Mouse (Mus musculus) left cerebral cortex, adult 2 months (tissue): ENCODE measurements around the gene Rabl3. TPM values are rescaled to one million over a fixed set of nuclear protein-coding genes. Genes with fewer than 3 reads are reported as not detected.

Source experiments
- DNase-seq, 2 experiments: peaks; one replicate each; pipeline ENCODE4 v3.0.0; 2021 to 2022; ENCODE audit warnings: low spot score in 2 of 2, mixed read lengths in 1 of 2; ENCODE audit errors: extremely low spot score in 1 of 2
- H3K27ac ChIP-seq: fragments of 200-600 bp; 2 replicates; pipeline ENCODE4 v1.8.1; 2022
- H3K4me3 ChIP-seq: fragments of 200-600 bp; 2 replicates; pipeline ENCODE4 v1.8.1; 2022
- CTCF ChIP-seq: fragments of 200-600 bp; IDR thresholded peaks from 2 replicates; pipeline ENCODE4 v1.8.1; 2022; ENCODE audit warnings: antibody characterized with exemption, mild to moderate bottlenecking, moderate library complexity
- intact Hi-C: fragments of 180-260 bp; cut with DNase I; formaldehyde crosslinking; loops from one replicate; pipeline ENCODE4 v1.15.1; 2025
- total RNA-seq, 2 experiments: library from RNA; stranded (reverse); gene quantifications; 2 replicates each; pipeline ENCODE4 v1.2.3; 2021

Rabl3 gene
- total RNA-seq, 2 experiments from 2014 or later, result 7.3 to 10.5 TPM

- no peak for TF ChIP-seq CTCF
- intact Hi-C loops, result no loop called here
- Histone ChIP-seq H3K27ac (no peak overlapping the region), H3K4me3 (no peak overlapping the region)
- no peak for DNase-seq
These were observed 19.3 kb upstream of the Rabl3 start for GRCm38 (mm10) chr16:37520190-37521040.

- no peak overlapping the region for H3K4me3 ChIP-seq
- DNase-seq, result no peak
- intact Hi-C loops, result no loop called here
These were observed 17.5 kb upstream of the Rabl3 start for GRCm38 (mm10) chr16:37522100-37522697.

GRCm38 (mm10) chr16:37525121-37525520 lies 14.6 kb upstream of the Rabl3 start:
- Histone ChIP-seq H3K4me3 (no peak overlapping the region), H3K27ac (no peak overlapping the region)
- DNase-seq, result no peak
- TF ChIP-seq CTCF, result no peak
- intact Hi-C loops, result no loop called here

More at GRCm38 (mm10) chr16:37522100-37522697, 17.5 kb upstream of the Rabl3 start:
- no peak for TF ChIP-seq CTCF
- H3K27ac ChIP-seq, result no peak overlapping the region

GRCm38 (mm10) chr16:37526688-37527223 lies 12.9 kb upstream of the Rabl3 start:
- Histone ChIP-seq H3K27ac (no peak overlapping the region), H3K4me3 (no peak overlapping the region)
- TF ChIP-seq CTCF, result no peak
- intact Hi-C loops, result no loop called here
- no peak for DNase-seq

- no peak overlapping the region for H3K4me3 ChIP-seq
- H3K27ac ChIP-seq, result no peak overlapping the region
- DNase-seq, result no peak
- intact Hi-C loops, result no loop called here
- TF ChIP-seq CTCF, result no peak
These were observed 9.5 kb upstream of the Rabl3 start for GRCm38 (mm10) chr16:37530170-37530569.

- intact Hi-C loops, result loop anchor here (1.0 kb wide), 1 partner anchor 85 kb away; no protein-coding TSS in a partner anchor
- no peak for TF ChIP-seq CTCF
- DNase-seq, result no peak
- H3K27ac ChIP-seq, result no peak overlapping the region; the same call in 1 of the 2 replicates
- H3K4me3 ChIP-seq, result no peak overlapping the region
These were observed 7.6 kb upstream of the Rabl3 start for GRCm38 (mm10) chr16:37532046-37532445.

GRCm38 (mm10) chr16:37533369-37534068 lies 6.2 kb upstream of the Rabl3 start:
- no peak overlapping the region for H3K4me3 ChIP-seq
- TF ChIP-seq CTCF, result no peak
- intact Hi-C loops, result no loop called here
- peak overlapping the region; percentile 77 for H3K27ac ChIP-seq
- no peak for DNase-seq

GRCm38 (mm10) chr16:37539240-37539610 lies 460 bp upstream of the Rabl3 start:
- DNase-seq, result no peak
- TF ChIP-seq CTCF, result no peak
- intact Hi-C loops, result loop anchor here (1.0 to 5.0 kb wide), 4 partner anchors 46 to 143 kb away; partner anchors contain the start of gene Ndufb4

GRCm38 (mm10) chr16:37540776-37541175 lies 1.1 kb downstream of the Rabl3 start:
- Histone ChIP-seq H3K27ac (no peak overlapping the region; the same call in 1 of the 2 replicates), H3K4me3 (no peak overlapping the region)
- intact Hi-C loops, result no loop called here
- DNase-seq, result no peak
- no peak for TF ChIP-seq CTCF

More at GRCm38 (mm10) chr16:37539240-37539610, 460 bp upstream of the Rabl3 start:
- H3K4me3 ChIP-seq, result peak overlapping the region; percentile 89
- H3K27ac ChIP-seq, result peak overlapping the region; percentile 100

- TF ChIP-seq CTCF, result no peak
- DNase-seq, result no peak
- Histone ChIP-seq H3K4me3 (no peak overlapping the region), H3K27ac (no peak overlapping the region)
- intact Hi-C loops, result no loop called here
These were observed 6.6 kb downstream of the Rabl3 start for GRCm38 (mm10) chr16:37546312-37546711.

GRCm38 (mm10) chr16:37550266-37550665 lies 10.6 kb downstream of the Rabl3 start:
- intact Hi-C loops, result no loop called here
- TF ChIP-seq CTCF, result no peak
- H3K4me3 ChIP-seq, result no peak overlapping the region
- H3K27ac ChIP-seq, result no peak overlapping the region
- DNase-seq, result no peak

GRCm38 (mm10) chr16:37550981-37551380 lies 11.3 kb downstream of the Rabl3 start:
- no peak for DNase-seq
- intact Hi-C loops, result no loop called here
- TF ChIP-seq CTCF, result no peak
- H3K27ac ChIP-seq, result no peak overlapping the region
- H3K4me3 ChIP-seq, result no peak overlapping the region
